Mouse (Mus musculus) liver, postnatal 0 days (tissue): ENCODE results near the gene Cacnb4.

Experiments
- CTCF ChIP-seq: sonication (generic); IDR thresholded peaks from 2 replicates; pipeline ENCODE4 v1.5.1; 2016; ENCODE audit warnings: antibody characterized with exemption, low read depth
- EP300 ChIP-seq: IDR thresholded peaks from 2 replicates; pipeline ENCODE4 v1.6.1; 2016; ENCODE audit warnings: antibody characterized with exemption, low read depth, mild to moderate bottlenecking

DNA sequence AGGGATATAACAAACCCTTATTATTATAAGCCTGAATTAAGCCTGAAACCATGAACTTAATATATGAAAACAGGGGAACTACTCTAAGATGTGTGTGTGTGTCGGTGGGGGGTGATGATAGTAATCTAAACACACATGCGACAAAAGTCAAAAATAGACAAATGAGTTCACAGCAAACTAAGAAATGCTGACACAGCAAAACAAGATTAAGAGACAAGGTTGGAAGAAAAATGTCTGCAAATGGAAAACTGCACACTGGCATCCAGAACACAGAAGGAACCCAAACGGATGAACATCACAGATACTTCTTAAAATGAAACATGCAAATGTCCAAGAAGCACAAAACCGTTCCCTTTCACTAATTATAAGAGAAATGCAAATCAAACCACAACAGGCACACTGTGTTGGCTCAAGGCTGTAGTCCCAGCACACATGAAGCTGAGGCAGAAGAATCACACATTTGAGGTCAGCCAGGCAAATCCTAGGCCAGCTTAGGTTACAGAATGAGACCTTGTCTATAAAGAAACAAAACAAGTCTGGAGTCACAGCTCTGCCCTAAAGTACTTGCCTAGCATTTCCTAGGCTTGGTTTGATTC lies 236.1 kb downstream of the Cacnb4 start:
- TF ChIP-seq CTCF (no peak), EP300 (no peak)
